In genomic region chr7:100005790-100006189, GRCm38 (mm10) we compare ENCODE assay signal across 8 mouse cellular contexts. TPM values are rescaled to one million over a fixed set of nuclear protein-coding genes. Genes with fewer than 3 reads are reported as not detected.
DNase-seq lines count a peak whose midpoint lies in the region; ATAC-seq lines count a peak whose summit lies in the region.

Gene Chrdl2, plus strand, starts transcription at chr7:100006172.

- ATAC-seq in heart, embryonic 13.5 days (ENCODE audit: extremely low read depth, insufficient number of reproducible peaks, low FRiP score, low TSS enrichment) = no peak
- ATAC-seq in midbrain, embryonic 15.5 days (replicated peaks) = peak; percentile 88

- no peaks in the 10 kb centered on the region for H3K4me1 ChIP-seq in brown adipose tissue, adult 24 weeks (ENCODE audit: control insufficient read depth, insufficient read depth, insufficient read length, low read length)
- peaks cover 16% of the 10 kb centered on the region for H3K4me1 ChIP-seq in heart, embryonic 13.5 days
- peaks cover 13% of the 10 kb centered on the region for H3K4me1 ChIP-seq in midbrain, embryonic 15.5 days

- WGBS in heart, embryonic 13.5 days = under 1% methylated on average over 42 of the region's 44 CpGs
- WGBS in midbrain, embryonic 15.5 days = under 1% methylated on average over 44 of the region's 44 CpGs

- H3K4me3 ChIP-seq in brown adipose tissue, adult 24 weeks (ENCODE audit: insufficient read depth, low read depth, low read length) = 0 out of 2 replicates have a peak within 1 kb of the TSS, but pooled peaks have one; percentile 13
- H3K4me3 ChIP-seq in heart, embryonic 13.5 days = peak within 1 kb of the TSS; percentile 57
- H3K4me3 ChIP-seq in midbrain, embryonic 15.5 days = peak within 1 kb of the TSS; percentile 51

- no peak within 1 kb of the TSS for H3K27ac ChIP-seq in brown adipose tissue, adult 24 weeks (replicated peaks; ENCODE audit: low read depth, low read length)
- no peak within 1 kb of the TSS for H3K27ac ChIP-seq in heart, embryonic 13.5 days (replicated peaks)
- H3K27ac ChIP-seq in midbrain, embryonic 15.5 days = no peak within 1 kb of the TSS

- peaks cover 93% of the 10 kb centered on the region for H3K27me3 ChIP-seq in heart, embryonic 13.5 days (replicated peaks)
- H3K27me3 ChIP-seq in midbrain, embryonic 15.5 days (replicated peaks) = peaks cover 52% of the 10 kb centered on the region

- H3K36me3 ChIP-seq in heart, embryonic 13.5 days = no peaks in the 10 kb centered on the region
- no peaks in the 10 kb centered on the region for H3K36me3 ChIP-seq in midbrain, embryonic 15.5 days (replicated peaks)

- DNase-seq in left cerebral cortex, adult 18-20 months (ENCODE audit: low spot score in 2 of 2) = peak; percentile 24 to 39
- DNase-seq in left cerebral cortex, adult 9 months (ENCODE audit: low spot score in 2 of 2) = no peak
- peak; percentile 34 to 65 for DNase-seq in kidney, postnatal 36 days
- DNase-seq in thymus, postnatal 14 days = peak; percentile 60
- no peak for DNase-seq in cerebellum, postnatal 36 days

- peak within 1 kb of the TSS; percentile 89 for H3K4me2 ChIP-seq in heart, embryonic 13.5 days
- H3K4me2 ChIP-seq in midbrain, embryonic 15.5 days = peak within 1 kb of the TSS; percentile 99

- H3K9ac ChIP-seq in heart, embryonic 13.5 days = peak within 1 kb of the TSS; percentile 77
- H3K9ac ChIP-seq in midbrain, embryonic 15.5 days = peak within 1 kb of the TSS; percentile 51

- H3K9me3 ChIP-seq in heart, embryonic 13.5 days = no peaks in the 10 kb centered on the region
- H3K9me3 ChIP-seq in midbrain, embryonic 15.5 days = no peaks in the 10 kb centered on the region

RNA-seq across cellular contexts. Expression of gene Chrdl2, which starts in this region (rescaled TPM):
- total RNA-seq in left cerebral cortex, adult 18-20 months (2021) = under 1 TPM in 1 of 2 experiments, not detected in 1; 0.37 TPM
- polyA plus RNA-seq in brown adipose tissue, adult 24 weeks (2012; ENCODE audit: insufficient read depth, insufficient read length, missing spikeins) = not detected in 2 replicates
- 0.48 and 0.49 TPM in 2 replicates for polyA plus RNA-seq in heart, embryonic 13.5 days (2015; fragmentation: Nextera tagmentation; extraction: Ambion mirVana)
- polyA plus RNA-seq in midbrain, embryonic 15.5 days (2015; fragmentation: Nextera tagmentation; extraction: Ambion mirVana) = 0.34 TPM in 1 of 2 replicates, not detected in the other

Comparison
In these comparisons a context has a peak if more than half of its experiments do, and no peak if none do; other contexts are left out.
1. Peak in DNase-seq in left cerebral cortex, adult 18-20 months; RNA of the gene not detected or under 1 TPM.
2. Peak in ATAC-seq, H3K4me3 ChIP-seq, H3K9ac ChIP-seq and H3K4me2 ChIP-seq in midbrain, embryonic 15.5 days; RNA of the gene not detected or under 1 TPM.
3. DNase-seq: peak in kidney, postnatal 36 days (2 of 2) and thymus, postnatal 14 days (single experiment); none in left cerebral cortex, adult 9 months (0 of 2) and cerebellum, postnatal 36 days (0 of 2).
4. Peak in every context shown above with its lines, with median percentiles within 50 percentile points of each other: H3K4me3 ChIP-seq.